Mouse (Mus musculus) kidney, adult 2 months (tissue): ENCODE results near the gene Ube2n. TPM values are rescaled to one million over a fixed set of nuclear protein-coding genes. Genes with fewer than 3 reads are reported as not detected.
A peak's percentile ranks its signal among the peaks of the same experiment; 100 is the strongest.

Experiments
- DNase-seq: peaks from one replicate; pipeline ENCODE4 v3.0.0; 2021
- H3K27ac ChIP-seq: fragments of 200-500 bp; 2 replicates; pipeline ENCODE4 v1.5.1; 2012; ENCODE audit warnings: low read depth, low read length, control low read depth, inconsistent platforms; ENCODE audit not compliant: insufficient read depth
- H3K27me3 ChIP-seq: fragments of 200-500 bp; replicated peaks from 2 replicates; pipeline ENCODE4 v1.6.1; 2012; ENCODE audit warnings: mild to moderate bottlenecking, moderate library complexity, low read length, inconsistent platforms; ENCODE audit not compliant: control insufficient read depth, insufficient read depth
- H3K36me3 ChIP-seq: fragments of 200-500 bp; 2 replicates; pipeline ENCODE4 v1.6.1; 2012; ENCODE audit warnings: mild to moderate bottlenecking, moderate library complexity, low read length, inconsistent platforms; ENCODE audit not compliant: control insufficient read depth, insufficient read depth
- H3K4me1 ChIP-seq: fragments of 200-500 bp; 2 replicates; pipeline ENCODE4 v1.6.1; 2011; ENCODE audit warnings: low read length; ENCODE audit not compliant: control insufficient read depth, insufficient read depth
- H3K4me3 ChIP-seq: fragments of 200-500 bp; 2 replicates; pipeline ENCODE4 v1.5.1; 2011; ENCODE audit warnings: mild to moderate bottlenecking, low read depth, low read length, control low read depth; ENCODE audit not compliant: insufficient read depth
- CTCF ChIP-seq: fragments of 200-500 bp; conservative IDR thresholded peaks from 2 replicates; pipeline ENCODE4 v1.5.1; 2011; ENCODE audit warnings: low read depth, mild to moderate bottlenecking, control low read depth, low read length, moderate library complexity, mixed read lengths; ENCODE audit not compliant: insufficient read depth, insufficient read length
- POLR2A ChIP-seq: fragments of 200-500 bp; IDR thresholded peaks from one replicate; pipeline ENCODE4 v1.6.1; 2011; ENCODE audit warnings: low read depth, low read length, control low read depth
- WGBS: fragments of 180-500 bp; shearing (Covaris S2); methylation state at CpG from one replicate; pipeline ENCODE4 v1.1.7; 2018; 5-methylcytosine and 5-hydroxymethylcytosine counted together
- polyA plus RNA-seq: library from polyadenylated mRNA; depleted of rRNA; stranded (reverse); fragments of >200 nt; gene quantifications from 2 replicates; pipeline ENCODE4 v1.2.3, GENCODE M21; 2012

Gene Ube2n
- polyA plus RNA-seq, 1 experiment: 53.2 TPM

DNA sequence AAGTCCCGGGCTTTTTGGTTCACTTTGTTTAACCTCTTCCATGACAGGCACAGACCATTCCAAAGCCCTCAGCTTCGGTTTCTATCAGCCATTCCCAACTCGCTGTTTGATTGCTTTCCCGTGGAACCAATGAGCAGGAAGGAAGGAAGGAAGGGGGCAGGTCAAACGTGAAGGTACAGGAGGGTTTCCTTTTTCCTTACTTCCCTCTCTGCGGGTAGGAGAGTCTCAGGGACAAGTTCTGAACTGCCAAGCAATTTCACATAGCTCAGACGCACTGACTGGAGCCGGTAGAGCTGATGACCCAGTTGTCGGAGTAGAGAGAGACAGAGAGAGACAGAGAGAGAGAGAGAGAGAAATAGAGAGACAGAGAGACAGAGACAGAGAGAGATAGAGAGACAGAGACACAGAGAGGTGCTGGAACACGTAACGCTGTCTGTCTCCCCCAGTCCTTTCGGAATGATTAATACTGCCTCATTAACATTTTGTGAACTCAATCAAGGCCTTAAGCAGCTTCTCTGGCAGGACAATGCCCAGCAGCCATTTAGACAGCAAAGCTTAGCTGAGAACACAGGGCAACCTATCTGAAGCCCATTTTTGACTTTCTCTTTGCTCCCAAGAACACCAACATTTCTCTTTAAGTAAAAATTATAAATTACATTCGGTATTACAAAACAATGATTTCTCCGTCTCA lies 62.1 kb downstream of the Ube2n start:
- DNase-seq: peak; percentile 56
- 48% methylated on average over 14 of the region's 14 CpGs for WGBS
- H3K27me3 ChIP-seq: no peaks in the 10 kb centered on the region
- no peaks in the 10 kb centered on the region for H3K36me3 ChIP-seq
- H3K4me3 ChIP-seq: no peak overlapping the region
- TF ChIP-seq CTCF: no peak
- no peak for TF ChIP-seq POLR2A
- peak overlapping the region; percentile 49 for H3K27ac ChIP-seq
- no peaks in the 10 kb centered on the region; the same call in 1 of the 2 replicates for H3K4me1 ChIP-seq

DNA sequence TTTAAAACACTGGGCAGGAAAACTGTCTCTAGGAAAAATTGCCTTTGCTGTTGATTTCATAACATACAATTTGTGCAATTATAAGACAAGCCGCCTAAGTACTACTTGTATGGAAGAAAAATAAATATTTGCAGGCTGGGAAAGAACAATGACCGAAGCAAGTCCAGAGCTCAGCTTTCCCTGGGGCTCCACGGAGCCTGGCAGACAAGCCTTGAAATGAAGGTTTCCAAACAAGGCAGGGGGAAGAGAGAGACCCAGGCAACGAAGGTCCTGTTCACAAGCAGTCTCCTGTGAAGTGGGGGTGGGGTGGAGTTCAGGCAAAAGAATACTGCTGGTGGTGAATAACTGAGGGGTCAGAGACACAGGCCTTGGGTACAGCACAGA lies 62.6 kb downstream of the Ube2n start:
- Histone ChIP-seq H3K27ac (no peak overlapping the region), H3K36me3 (no peaks in the 10 kb centered on the region), H3K4me1 (no peaks in the 10 kb centered on the region; the same call in 1 of the 2 replicates), H3K27me3 (no peaks in the 10 kb centered on the region), H3K4me3 (no peak overlapping the region)
- TF ChIP-seq POLR2A (no peak), CTCF (no peak)
- 62% methylated on average over 4 of the region's 4 CpGs for WGBS
- no peak for DNase-seq

DNA sequence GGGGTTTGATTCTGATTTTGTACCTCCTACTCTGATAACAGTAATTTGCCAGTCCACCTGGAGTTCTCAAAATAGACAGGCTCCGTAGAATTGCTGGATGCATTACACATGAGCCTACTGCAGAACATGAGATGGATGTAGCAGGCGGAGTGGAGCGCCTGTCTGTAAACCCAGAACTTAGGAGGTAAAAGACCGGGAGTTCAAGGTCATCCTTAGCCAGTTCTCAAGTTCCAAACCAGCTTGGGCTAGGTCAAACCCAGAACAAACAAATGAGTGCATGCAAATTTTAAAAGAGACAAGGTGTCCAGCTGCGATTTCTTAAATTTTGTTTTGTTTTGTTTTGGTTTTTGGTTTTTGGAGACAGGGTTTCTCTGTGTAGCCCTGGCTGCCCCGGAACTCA lies 70.6 kb downstream of the Ube2n start:
- Histone ChIP-seq H3K4me1 (no peaks in the 10 kb centered on the region), H3K27me3 (no peaks in the 10 kb centered on the region), H3K4me3 (no peak overlapping the region), H3K36me3 (no peaks in the 10 kb centered on the region), H3K27ac (no peak overlapping the region)
- no peak for TF ChIP-seq POLR2A
- no peak for TF ChIP-seq CTCF
- DNase-seq: no peak
- WGBS: 81% methylated on average over 6 of the region's 6 CpGs

DNA sequence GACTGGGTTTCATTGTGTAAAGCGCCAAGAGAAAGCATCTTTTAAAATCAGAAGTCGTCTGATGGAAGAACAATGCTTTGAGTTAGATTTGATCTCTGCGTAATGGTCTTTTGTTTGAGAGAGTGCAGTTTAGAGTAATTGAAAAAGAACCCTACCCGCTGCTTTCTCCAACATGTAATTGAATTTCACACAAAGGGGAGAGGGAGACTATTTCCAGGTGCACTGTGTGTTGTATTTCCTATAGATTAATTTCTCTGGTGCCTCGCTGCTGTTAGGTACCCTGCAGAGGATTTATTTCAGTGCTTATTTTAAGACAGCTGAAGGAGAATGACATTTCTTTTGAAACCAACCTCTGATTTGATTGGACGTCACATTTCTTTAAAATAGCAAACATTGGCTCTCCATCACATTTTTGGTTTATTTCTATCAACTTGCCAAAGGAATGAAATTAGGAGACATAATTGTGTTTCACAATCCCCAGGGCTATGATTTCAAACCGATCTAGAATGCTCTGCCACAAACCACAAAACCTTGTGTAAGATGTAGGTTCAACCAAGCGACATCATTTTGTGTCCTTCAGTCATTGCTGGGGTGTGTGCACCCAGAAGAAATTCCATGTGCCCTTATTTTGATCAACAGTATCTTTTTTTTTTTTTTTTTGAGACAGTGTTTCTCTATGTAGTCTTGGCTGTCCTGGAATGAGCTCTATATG lies 72.7 kb downstream of the Ube2n start:
- WGBS: 86% methylated on average over 8 of the region's 8 CpGs
- no peak for TF ChIP-seq CTCF
- no peak for TF ChIP-seq POLR2A
- no peaks in the 10 kb centered on the region for H3K36me3 ChIP-seq
- DNase-seq: no peak
- no peaks in the 10 kb centered on the region for H3K27me3 ChIP-seq
- no peak overlapping the region for H3K27ac ChIP-seq
- no peaks in the 10 kb centered on the region for H3K4me1 ChIP-seq
- H3K4me3 ChIP-seq: no peak overlapping the region

DNA sequence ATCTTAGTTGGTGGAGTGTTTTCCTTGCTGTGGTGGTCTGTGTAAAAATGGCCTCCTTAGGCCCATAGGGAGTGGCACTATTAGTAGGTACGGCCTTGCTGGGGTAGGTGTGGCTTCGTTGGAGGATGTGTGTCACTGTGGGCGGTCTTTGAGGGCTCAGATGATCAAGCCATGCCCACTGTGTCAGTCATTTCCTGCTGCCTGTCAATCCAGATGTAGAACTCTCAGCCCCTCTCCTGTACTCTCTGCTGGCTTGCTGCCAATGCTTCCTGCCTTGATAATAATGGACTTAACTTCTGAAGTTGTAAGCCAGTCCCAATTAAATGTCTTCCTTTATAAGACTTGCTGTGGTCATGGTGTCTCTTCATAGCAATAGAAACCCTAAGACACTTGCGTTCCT lies 74.3 kb downstream of the Ube2n start:
- no peak for TF ChIP-seq CTCF
- TF ChIP-seq POLR2A: no peak
- Histone ChIP-seq H3K36me3 (no peaks in the 10 kb centered on the region), H3K4me3 (no peak overlapping the region), H3K27ac (no peak overlapping the region), H3K4me1 (no peaks in the 10 kb centered on the region), H3K27me3 (no peaks in the 10 kb centered on the region)
- DNase-seq: no peak
- WGBS: 91% methylated on average over 4 of the region's 4 CpGs

DNA sequence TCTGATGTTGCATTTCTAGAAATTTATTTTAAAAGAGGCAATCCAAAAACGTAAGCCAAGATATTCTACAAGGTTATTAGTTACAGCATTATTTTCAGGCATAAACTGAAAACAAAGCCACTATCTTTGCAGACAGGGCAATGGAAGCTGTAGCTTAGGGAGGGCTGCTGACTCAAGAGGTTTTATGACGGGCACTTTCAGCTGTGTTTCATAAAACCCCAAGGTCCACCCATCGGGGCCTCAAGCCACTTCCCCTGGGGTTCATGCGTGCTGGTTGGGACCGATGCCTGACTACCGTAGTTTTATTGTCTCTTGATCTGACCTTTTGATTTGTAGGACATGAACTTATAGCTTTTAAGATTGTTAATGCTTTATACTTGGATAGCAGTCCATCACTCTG lies 75.3 kb downstream of the Ube2n start:
- Histone ChIP-seq H3K36me3 (no peaks in the 10 kb centered on the region), H3K27me3 (no peaks in the 10 kb centered on the region), H3K4me3 (no peak overlapping the region), H3K27ac (no peak overlapping the region), H3K4me1 (no peaks in the 10 kb centered on the region)
- TF ChIP-seq CTCF: no peak
- no peak for TF ChIP-seq POLR2A
- WGBS: 73% methylated on average over 6 of the region's 6 CpGs
- no peak for DNase-seq

DNA sequence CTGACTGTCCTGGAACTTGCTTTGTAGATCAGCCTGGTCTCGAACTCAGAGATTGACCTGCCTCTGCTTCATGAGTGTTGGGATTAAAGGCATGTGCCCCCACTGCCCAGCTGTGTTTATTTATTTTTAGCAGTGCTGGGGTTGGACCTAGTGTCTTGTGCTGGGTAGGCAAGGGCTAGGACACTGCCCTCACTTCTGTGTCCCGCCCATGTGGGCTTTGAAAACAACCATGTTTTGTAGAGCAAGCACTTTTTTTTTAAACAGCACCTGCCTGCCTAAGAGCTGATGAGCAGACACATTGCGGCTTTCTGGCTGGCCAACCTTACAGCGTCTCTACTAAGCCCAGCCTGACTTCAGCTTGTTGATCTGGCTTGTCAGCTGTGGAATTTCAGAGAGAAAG lies 76.3 kb downstream of the Ube2n start:
- Histone ChIP-seq H3K36me3 (no peaks in the 10 kb centered on the region), H3K27me3 (no peaks in the 10 kb centered on the region), H3K27ac (no peak overlapping the region), H3K4me3 (no peak overlapping the region), H3K4me1 (no peaks in the 10 kb centered on the region)
- TF ChIP-seq POLR2A (no peak), CTCF (no peak)
- WGBS: 81% methylated on average over 4 of the region's 4 CpGs
- DNase-seq: peak; percentile 54
